Mouse (Mus musculus) small intestine, adult 2 months (tissue): Measurements from ENCODE around the gene Nufip1.

ENCODE experiments used
- CTCF ChIP-seq: fragments of 200-500 bp; IDR thresholded peaks from 2 replicates; pipeline ENCODE4 v1.5.1; 2012; ENCODE audit warnings: low read depth, mild to moderate bottlenecking, control low read depth, inconsistent platforms, low read length, moderate library complexity, mixed read lengths; ENCODE audit not compliant: insufficient replicate concordance, insufficient read length; ENCODE audit errors: extremely low read depth
- POLR2A ChIP-seq: fragments of 200-500 bp; IDR thresholded peaks from 2 replicates; pipeline ENCODE4 v1.6.1; 2012; ENCODE audit warnings: low read depth, mild to moderate bottlenecking, control low read depth, inconsistent platforms, low read length, moderate library complexity

DNA sequence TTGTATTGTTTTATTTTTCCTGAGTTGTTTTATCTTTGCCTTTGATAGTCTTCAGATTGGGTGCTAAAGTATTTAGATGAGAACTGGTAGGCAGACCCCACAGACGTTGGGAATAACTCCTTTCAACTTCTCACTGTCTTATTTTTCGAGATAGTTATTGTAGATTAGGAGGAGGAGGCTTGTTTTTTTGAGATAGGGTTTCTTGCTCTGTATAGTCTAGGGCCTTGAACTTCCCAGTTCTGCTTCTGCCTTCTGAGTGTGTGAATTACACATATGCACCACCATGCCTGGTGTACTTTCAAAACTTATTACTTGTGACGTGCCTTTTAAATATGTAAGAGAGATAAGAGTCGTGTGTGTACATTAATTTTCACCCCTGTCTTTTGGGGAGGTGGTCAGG, 17.5 kb downstream of the Nufip1 start:
- no peak for TF ChIP-seq POLR2A
- TF ChIP-seq CTCF: no peak
